Mouse (Mus musculus) forelimb bud, embryonic 11.5 days (tissue): ENCODE measurements around the gene Hint3.
A peak's percentile ranks its signal among the peaks of the same experiment; 100 is the strongest.
"Not testable (repeated sequence)": the region's sequence is repeated elsewhere in the genome, so short reads cannot be mapped to it uniquely, and the experiment has no call there.

Source experiments
- DNase-seq: peaks from one replicate; pipeline ENCODE4 v3.0.0-alpha.2; 2012; ENCODE audit warnings: low read depth, low spot score

Gene Hint3

DNA sequence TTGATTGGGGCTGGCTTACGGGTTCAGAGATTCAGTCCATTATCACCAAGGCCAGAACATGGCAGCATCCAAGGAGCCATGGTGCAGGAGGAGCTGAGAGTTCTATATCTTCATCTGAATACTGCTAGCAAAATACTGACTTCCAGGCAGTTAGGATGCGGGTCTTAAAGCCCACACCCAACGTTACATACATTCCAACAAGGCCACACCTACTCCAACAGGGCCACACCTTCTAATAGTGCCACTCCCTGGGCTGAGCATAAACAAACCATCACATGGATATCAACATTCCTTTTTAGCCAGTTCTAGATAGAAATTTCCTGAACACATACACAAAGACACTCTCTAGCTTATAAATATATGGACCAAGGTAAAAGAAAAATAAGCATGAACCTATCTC lies at the start of gene Hint3:
TSS of gene Hint3 (minus strand) at position 120 of the 400 bp plus-strand sequence.
- DNase-seq = no peak

DNA sequence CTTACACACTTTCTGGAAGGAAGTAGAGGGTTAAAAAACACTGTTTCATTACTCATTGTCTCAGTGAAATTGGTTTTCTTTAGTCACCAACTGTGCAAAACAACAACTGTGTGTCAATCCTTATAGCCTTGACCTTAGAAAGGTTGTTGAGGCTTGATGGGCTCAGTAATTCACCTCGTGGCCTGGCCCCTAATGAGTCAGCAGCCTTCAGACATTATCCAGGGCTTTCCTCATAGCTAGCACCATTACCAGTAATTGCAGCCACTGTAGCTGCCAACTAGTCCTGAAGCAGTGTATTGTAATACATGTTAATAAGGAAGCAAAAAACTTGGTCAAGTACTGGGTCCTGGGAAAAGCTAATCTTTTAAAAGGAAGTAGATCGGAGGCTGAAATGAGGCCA lies 48.6 kb upstream of the Hint3 start:
- DNase-seq = no peak

DNA sequence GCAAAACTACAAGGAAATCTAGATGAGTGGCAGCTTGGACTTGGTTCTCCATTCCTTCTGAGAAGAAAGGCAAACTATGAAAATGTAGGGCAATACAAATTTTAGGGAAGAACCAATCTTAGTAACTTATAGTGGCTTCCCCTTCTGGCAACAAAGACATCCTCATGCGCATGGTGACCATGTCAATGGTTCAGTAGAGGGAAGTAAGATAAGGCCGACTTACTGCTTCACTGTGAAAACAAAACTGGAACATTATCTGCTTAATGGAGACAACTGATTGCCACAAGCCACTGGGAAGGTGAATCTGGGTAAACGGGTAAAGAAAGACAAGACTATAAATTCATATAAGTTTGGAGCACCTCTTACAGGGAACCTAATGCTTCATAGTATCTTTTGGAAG lies 45.4 kb upstream of the Hint3 start:
- DNase-seq = no peak

DNA sequence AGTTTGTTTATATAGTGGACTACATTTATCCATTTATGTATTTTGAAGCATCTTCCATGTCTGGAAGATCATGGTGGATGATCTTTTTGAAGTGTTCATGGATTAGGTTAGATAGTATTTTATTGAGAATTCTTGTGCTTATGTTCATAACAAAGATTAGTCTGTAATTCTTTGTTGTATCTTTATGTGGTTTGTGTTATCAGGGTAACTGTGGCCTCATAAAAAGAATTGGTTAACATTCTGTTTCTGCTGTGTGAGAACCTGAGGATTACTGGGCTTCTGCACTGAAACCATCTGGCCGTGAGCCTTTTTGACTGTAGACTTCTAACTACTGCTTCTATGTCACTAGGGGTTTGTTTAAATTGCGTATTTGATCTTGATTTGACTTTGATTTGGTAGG lies 37.1 kb upstream of the Hint3 start:
- DNase-seq = no peak

GRCm38 (mm10) chr10:30660564-30661328 lies 31.3 kb upstream of the Hint3 start:
- DNase-seq = no peak

DNA sequence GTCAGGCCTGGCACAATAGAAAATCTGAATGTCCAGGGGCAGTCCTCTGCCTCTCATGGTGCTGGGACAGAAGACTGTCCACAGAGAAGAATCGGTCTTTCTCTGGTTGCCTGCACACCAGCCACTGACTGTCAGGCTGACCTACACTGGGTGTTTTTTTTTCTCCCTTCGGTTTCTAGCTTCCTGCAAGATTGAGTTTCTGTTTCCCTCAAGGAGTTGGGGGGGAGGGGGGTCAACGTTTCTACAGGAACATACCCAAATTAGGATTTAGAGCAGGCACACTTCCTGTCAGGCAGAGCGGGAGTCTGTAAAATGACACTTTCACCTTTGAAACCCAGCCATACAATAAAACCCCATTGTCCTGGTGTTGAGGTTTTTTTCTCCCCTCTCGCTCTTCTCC lies 26.2 kb upstream of the Hint3 start:
- peak; percentile 68 for DNase-seq

GRCm38 (mm10) chr10:30647681-30648080 lies 18.2 kb upstream of the Hint3 start:
- DNase-seq = no peak

DNA sequence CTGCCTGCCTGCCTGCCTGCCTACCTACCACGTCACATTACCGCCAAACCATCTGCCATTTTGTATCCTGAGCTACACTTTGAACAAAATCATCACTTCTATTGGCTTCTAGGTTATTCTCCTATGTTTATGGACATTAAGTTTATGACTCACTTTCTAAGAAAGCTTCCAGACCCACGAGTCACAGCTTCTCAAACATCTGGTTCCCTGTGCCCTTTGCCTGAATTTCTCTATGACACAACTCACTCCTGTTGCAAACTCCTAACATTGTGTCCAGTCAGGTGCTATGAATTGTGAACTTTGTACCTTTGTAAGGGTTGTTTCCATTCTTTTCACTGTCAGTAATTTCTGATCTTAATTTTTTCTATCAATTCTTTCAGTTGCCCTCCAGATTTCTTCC lies 8.8 kb upstream of the Hint3 start:
- no peak for DNase-seq

DNA sequence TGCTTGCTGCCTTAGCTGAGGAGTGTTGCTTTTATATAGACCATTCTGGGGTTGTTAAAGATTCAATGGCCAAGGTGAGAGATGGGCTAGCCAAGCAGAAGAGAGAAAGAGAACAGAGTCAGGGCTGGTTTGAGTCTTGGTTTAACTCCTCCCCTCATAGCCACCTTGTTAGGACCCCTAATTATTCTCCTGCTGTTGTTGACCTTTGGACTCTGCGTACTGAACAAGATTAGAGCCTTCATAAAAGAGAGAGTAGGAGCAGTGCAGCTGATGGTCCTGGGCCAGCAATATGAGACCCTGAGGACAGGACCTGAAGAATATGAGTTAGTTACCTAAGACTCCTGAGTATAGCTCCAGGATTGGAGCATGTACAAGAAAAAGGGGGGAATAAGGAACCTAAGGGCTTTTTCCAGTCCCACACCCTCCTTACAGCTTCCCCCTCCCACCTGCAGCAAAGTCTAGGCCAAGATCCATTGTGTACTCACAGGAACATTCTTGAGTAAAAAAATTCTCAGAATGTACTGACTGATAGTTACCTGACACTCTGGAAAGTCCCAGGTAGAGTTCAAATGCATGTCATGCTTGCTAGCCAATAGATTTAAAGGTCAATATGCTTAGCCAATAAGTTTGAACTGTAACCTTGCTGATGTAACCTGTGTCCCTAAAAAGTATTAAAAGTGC lies 7.2 kb upstream of the Hint3 start:
- DNase-seq = not testable (repeated sequence)

GRCm38 (mm10) chr10:30632718-30633117 lies 3.3 kb upstream of the Hint3 start:
- DNase-seq = no peak

DNA sequence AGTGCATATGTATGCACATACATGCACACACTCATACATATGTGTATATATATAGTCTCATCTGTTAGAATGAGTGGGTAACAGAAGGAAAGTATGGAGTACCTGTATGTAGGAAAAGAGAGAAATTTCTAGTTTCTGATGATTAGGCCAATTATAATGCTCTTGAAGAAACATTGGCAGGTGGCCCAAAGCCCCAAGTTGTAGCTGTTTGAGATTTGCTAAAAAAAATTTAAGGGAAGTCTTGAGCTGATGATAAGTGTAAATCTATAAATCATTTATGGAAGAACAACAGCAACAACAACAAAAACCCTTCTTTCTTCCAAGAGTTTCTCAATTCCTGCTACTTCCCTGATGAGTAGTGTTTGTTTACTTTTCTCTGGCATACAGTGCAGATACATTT lies 545 bp upstream of the Hint3 start:
- DNase-seq = no peak

DNA sequence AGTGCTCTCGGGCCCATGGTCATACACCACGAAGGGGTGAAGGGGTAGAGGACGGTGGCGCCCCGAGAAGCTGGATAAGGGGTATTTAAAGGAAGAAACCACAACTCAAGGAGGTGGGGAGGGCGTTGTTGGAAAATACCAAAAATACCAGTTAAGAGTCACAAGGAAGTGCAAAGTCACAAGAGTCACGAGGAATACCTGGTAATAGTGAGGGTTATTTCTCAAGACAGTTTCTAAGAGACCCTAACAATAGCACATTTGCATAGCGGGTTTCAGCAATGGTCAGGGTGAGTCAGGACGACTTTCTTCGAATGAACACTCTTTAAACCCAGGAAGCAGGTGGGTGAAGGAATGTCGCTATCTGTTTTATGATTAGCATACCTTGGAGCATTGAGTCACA lies 988 bp downstream of the Hint3 start:
- not testable (repeated sequence) for DNase-seq

DNA sequence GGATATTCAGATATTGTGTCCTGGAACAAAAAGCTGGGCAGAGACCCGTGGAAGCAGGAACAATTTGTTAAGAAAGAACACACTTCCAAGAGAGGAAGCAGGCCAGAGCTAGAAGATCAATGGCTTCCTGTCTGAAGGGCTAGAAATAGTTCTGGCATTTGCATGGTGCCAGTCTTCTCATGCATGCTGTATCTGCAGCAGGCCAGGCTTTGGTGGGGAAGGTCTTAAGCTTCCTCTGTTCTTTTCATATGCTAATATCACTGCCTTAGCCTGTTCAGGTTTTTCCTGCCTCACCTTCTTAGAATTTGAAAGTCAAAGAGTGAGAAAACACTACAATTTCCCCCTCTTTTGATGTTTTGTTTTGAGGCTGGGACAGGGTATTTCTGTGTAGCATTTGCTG lies 1.9 kb downstream of the Hint3 start:
- no peak for DNase-seq

- no peak for DNase-seq
Observed at GRCm38 (mm10) chr10:30624161-30625019, 5.0 kb downstream of the Hint3 start.

GRCm38 (mm10) chr10:30622928-30623327 lies 6.5 kb downstream of the Hint3 start:
- no peak for DNase-seq

GRCm38 (mm10) chr10:30618918-30619210 lies 10.6 kb downstream of the Hint3 start:
- DNase-seq = no peak

- DNase-seq = peak; percentile 97
Observed at GRCm38 (mm10) chr10:30618091-30618917, 11.1 kb downstream of the Hint3 start.

DNA sequence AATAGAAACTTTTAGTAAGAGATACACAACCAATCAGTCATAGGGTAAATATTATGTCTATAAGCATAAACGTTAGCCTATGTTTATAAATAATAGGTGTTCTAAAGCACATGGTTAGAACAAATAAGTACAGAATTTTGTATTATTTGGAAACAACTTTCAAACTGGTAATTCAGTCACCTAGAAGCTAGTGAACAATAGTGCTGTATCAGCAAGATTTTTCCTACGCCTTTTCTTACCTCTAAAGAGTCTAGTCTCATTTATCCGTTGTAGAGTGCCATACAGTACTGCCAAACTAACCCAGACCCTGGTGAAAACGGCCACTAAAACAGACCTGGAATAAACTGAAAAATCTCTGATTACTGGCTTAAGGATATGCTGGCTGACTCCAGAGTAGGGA lies 16.4 kb downstream of the Hint3 start:
- DNase-seq = no peak

GRCm38 (mm10) chr10:30609614-30610013 lies 19.8 kb downstream of the Hint3 start:
- DNase-seq = no peak

DNA sequence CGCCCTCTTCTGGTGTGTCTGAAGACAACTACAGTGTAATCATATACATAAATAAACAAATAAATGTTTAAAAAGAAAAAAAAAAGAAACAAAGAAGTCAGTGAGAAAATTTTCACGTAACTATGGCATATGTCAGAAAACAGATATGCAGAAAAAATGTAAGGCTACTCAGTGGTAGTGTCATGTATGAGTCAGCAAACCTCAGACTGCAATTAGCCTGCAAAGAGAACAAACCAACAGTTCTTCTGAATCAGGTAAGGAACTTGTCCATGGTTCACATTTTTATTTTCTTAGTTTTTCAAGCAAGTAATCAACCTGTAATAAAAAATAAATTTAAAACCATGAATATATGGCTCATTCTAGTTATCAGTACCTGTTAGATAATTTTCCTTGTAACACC lies 21.3 kb downstream of the Hint3 start:
- no peak for DNase-seq

GRCm38 (mm10) chr10:30600542-30600966 lies 28.9 kb downstream of the Hint3 start, which contains the start of gene Trmt11:
Gene Trmt11, minus strand, starts transcription at chr10:30600749.
- DNase-seq = peak; percentile 83
